Mouse (Mus musculus) left cerebral cortex, postnatal 25 days (tissue): Measurements from ENCODE around the gene Tmem170. TPM values are rescaled to one million over a fixed set of nuclear protein-coding genes. Genes with fewer than 3 reads are reported as not detected.

Source experiments
- DNase-seq, 2 experiments: peaks; one replicate each; pipeline ENCODE4 v3.0.0; 2022; ENCODE audit warnings: low spot score in 2 of 2, mixed read lengths in 1 of 2
- intact Hi-C: fragments of 180-260 bp; cut with DNase I; formaldehyde crosslinking; loops from one replicate; pipeline ENCODE4 v1.15.1; 2025
- total RNA-seq, 2 experiments: library from RNA; stranded (reverse); gene quantifications; 2 replicates each; pipeline ENCODE4 v1.2.3; 2021

Tmem170 gene
- total RNA-seq, 2 experiments from 2014 or later, result 3.6 to 4.3 TPM

DNA sequence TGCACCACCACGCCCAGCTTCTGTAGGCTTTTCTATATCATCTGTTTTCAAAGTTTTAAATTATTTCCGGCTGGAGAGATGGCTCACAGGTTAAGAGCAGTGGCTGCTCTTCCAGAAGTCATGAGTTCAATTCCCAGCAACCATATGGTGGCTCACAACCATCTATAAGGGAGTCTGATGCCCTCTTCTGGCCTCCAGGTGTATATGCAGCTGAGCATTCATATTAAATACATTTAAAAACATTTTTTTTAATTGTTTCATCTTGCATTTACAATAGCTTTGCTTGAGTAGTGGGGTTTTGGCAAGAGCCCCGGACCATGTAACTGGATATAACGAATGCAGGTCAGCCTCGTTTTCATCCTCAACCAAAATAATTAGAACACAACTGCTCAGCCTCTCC lies 52.2 kb downstream of the Tmem170 start:
- no peak for DNase-seq
- intact Hi-C loops, result loop anchor here (2.0 to 10.0 kb wide), 2 partner anchors 146 to 290 kb away; partner anchors contain the start of gene Znrf1

GRCm38 (mm10) chr8:111821199-111821598 lies 55.4 kb downstream of the Tmem170 start:
- DNase-seq, result no peak
- intact Hi-C loops, result loop anchor here (10.0 kb wide), 1 partner anchor 286 kb away; the partner anchor contains the start of gene Znrf1

- no peak for DNase-seq
- intact Hi-C loops, result loop anchor here (10.0 kb wide), 1 partner anchor 286 kb away; the partner anchor contains the start of gene Znrf1
These were observed 55.9 kb downstream of the Tmem170 start for GRCm38 (mm10) chr8:111820691-111821090.

- intact Hi-C loops, result loop anchor here (10.0 kb wide), 1 partner anchor 285 kb away; the partner anchor contains the start of gene Znrf1
- DNase-seq, result no peak
These were observed 56.5 kb downstream of the Tmem170 start for GRCm38 (mm10) chr8:111820018-111820417.

DNA sequence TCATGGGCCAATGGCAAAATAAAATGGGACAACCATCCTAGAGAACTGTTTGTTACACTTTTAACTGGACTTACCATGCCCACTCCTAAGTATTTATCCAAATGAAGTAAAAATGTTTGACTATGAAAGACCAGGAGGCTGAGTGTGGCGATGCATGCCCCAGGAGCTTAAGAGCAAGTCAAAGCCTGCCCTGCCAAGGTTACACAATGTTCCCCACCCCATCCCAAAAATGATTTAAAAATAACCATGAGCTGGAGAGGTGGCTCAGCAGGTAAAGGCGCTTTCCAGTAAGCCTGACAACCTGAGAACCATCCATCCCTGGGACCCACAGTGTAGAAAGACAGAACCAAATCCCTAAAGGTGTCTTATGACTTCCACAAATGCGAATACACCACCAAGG lies 58.0 kb downstream of the Tmem170 start:
- no peak for DNase-seq
- intact Hi-C loops, result no loop called here

- intact Hi-C loops, result no loop called here
These were observed 61.5 kb downstream of the Tmem170 start for GRCm38 (mm10) chr8:111815078-111815477.

DNA sequence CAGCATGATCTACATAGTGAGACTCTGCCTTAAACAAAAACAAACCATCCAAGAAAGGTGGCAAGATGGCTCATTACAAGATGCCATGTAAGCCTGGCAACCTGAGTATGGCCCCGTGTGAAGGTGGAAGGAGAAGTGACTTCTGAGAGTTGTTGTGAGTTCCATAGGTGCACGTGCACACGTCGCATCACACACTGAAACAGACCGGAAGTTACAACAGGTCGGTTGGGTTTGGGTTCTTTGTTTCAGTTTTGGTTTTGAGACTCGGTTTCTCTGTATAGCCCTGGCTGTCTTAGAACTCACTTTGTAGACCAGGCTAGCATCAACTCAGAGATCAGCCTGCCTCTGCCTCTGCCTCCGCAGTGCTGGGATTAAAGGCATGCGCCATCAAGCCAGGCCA lies 62.7 kb downstream of the Tmem170 start:
- intact Hi-C loops, result loop anchor here (5.0 kb wide), 1 partner anchor 102 kb away; no protein-coding TSS in a partner anchor
- DNase-seq, result no peak

More at GRCm38 (mm10) chr8:111815078-111815477, 61.5 kb downstream of the Tmem170 start:
- no peak for DNase-seq

Other genes starting within 250 kb of the Tmem170 start
- gene Ldhd, start 246.4 kb downstream of the Tmem170 start, total RNA-seq, result 1 to 10 TPM; 6.8 to 7.7 TPM
- gene Zfp1, start 233.3 kb downstream of the Tmem170 start, total RNA-seq, result 10 to 100 TPM; 20.0 to 20.9 TPM
- gene Ctrb1, start 185.7 kb downstream of the Tmem170 start, total RNA-seq, result not detected
- 10 to 100 TPM; 50.6 to 51.7 TPM for gene Bcar1, start 132.9 kb downstream of the Tmem170 start, total RNA-seq
- gene Cfdp1, start 22.5 kb downstream of the Tmem170 start, total RNA-seq, result 10 to 100 TPM; 78.0 to 81.5 TPM
- under 1 TPM; 0.28 to 0.30 TPM for gene Chst5, start 33.7 kb upstream of the Tmem170 start, total RNA-seq
- gene Tmem231, start 57.1 kb upstream of the Tmem170 start, total RNA-seq, result 10 to 100 TPM; 12.0 to 13.0 TPM
- 100 to 1,000 TPM; 219 to 220 TPM for gene Gabarapl2, start 64.0 kb upstream of the Tmem170 start, total RNA-seq
- 1 to 10 TPM; 5.4 to 6.6 TPM for gene Adat1, start 115.6 kb upstream of the Tmem170 start, total RNA-seq
- gene Kars, start 134.6 kb upstream of the Tmem170 start, total RNA-seq, result 10 to 100 TPM; 67.3 to 71.2 TPM
- gene Terf2ip, start 134.6 kb upstream of the Tmem170 start, total RNA-seq, result 10 to 100 TPM; 35.4 to 36.3 TPM
- gene Gm6793, start 138.3 kb upstream of the Tmem170 start, total RNA-seq, result under 1 TPM in 1 of 2 experiments, not detected in 1; 0.23 TPM